Comparison of ENCODE assay signal across 22 mouse cellular contexts in the genomic region with DNA sequence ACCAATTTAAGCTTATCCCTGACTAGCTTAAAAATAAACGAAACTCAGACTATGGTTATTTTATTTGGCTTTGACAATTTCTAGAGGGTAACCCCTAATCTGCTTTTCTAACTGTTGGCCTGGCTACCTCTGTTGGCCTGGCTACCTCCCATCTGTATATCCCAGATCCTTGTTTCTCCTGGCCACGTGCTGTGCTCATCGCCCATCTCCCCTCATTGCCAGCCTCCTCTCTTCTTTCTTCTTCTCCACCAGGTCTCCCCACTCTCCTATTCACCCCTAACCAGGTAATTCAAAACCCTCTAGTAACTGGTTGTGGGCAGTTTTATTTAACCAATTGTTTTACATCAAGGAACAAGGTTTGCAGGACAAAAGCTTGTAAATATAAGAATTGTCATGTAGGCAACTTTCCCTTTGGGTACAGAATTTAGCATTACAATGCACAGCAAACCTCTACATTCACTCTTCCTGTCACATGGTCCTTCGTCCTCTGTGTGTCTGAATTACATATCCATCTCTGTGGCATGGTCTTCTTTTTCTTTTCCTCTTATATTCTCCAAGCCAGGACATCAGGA. TPM values are rescaled to one million over a fixed set of nuclear protein-coding genes. Genes with fewer than 3 reads are reported as not detected.
DNase-seq lines count a peak whose midpoint lies in the region; ATAC-seq and TF ChIP-seq lines count a peak whose summit lies in the region.
"Had no signal": no experiment of that assay in that cellular context is flagged by ENCODE, and none has a peak within 500 bp of the region (broad histone marks: within the 10 kb centered on the region; RNA-seq: fewer than 3 reads in every experiment).

No protein-coding gene starts in this region.

- H3K27me3 ChIP-seq in ES-Bruce4 (ENCODE audit: control insufficient read depth, insufficient read depth, low read length, poor library complexity, severe bottlenecking) = no peaks in the 10 kb centered on the region
- no peaks in the 10 kb centered on the region for H3K27me3 ChIP-seq in liver, postnatal 0 days (ENCODE audit: insufficient read depth, low read length)
- H3K27me3 ChIP-seq: embryonic facial prominence, embryonic 13.5 days; embryonic facial prominence, embryonic 15.5 days; forebrain, embryonic 13.5 days; forebrain, embryonic 15.5 days had no signal

- H3K9ac ChIP-seq in ES-Bruce4 (ENCODE audit: low read depth, poor library complexity, severe bottlenecking) = peak overlapping the region; percentile 70
- H3K9ac ChIP-seq in liver, postnatal 0 days (replicated peaks) = no peak overlapping the region
- H3K9ac ChIP-seq: embryonic facial prominence, embryonic 13.5 days; embryonic facial prominence, embryonic 15.5 days; forebrain, embryonic 13.5 days; forebrain, embryonic 15.5 days; forebrain, postnatal 0 days had no signal

- H3K4me2 ChIP-seq in liver, postnatal 0 days (ENCODE audit: low read depth, low read length) = no peak overlapping the region
- H3K4me2 ChIP-seq: embryonic facial prominence, embryonic 13.5 days; embryonic facial prominence, embryonic 15.5 days; forebrain, embryonic 13.5 days; forebrain, embryonic 15.5 days had no signal

- WGBS in liver, postnatal 0 days (ENCODE audit: insufficient replicate concordance) = 83% methylated on average over 4 of the region's 4 CpGs

- no peaks in the 10 kb centered on the region for H3K9me3 ChIP-seq in ES-Bruce4 (replicated peaks; ENCODE audit: control insufficient read depth, insufficient read depth, low read length, poor library complexity, severe bottlenecking)
- H3K9me3 ChIP-seq in liver, postnatal 0 days (ENCODE audit: low read length) = no peaks in the 10 kb centered on the region
- H3K9me3 ChIP-seq: embryonic facial prominence, embryonic 13.5 days; embryonic facial prominence, embryonic 15.5 days; forebrain, embryonic 13.5 days; forebrain, embryonic 15.5 days; G1E had no signal

- TF ChIP-seq POLR2A in ES-Bruce4 (IDR thresholded peaks at IDR 0.05; ENCODE audit: insufficient read depth, low read length) = no peak

- H3K36me3 ChIP-seq in ES-Bruce4 (ENCODE audit: control insufficient read depth, insufficient read depth, low read length, poor library complexity, severe bottlenecking) = no peaks in the 10 kb centered on the region
- no peaks in the 10 kb centered on the region for H3K36me3 ChIP-seq in liver, postnatal 0 days (replicated peaks; ENCODE audit: insufficient read depth, low read length)
- H3K36me3 ChIP-seq: embryonic facial prominence, embryonic 13.5 days; embryonic facial prominence, embryonic 15.5 days; forebrain, embryonic 15.5 days; G1E had no signal

- TF ChIP-seq CTCF in ES-Bruce4 (IDR thresholded peaks at IDR 0.05; ENCODE audit: low read depth, low read length) = no peak
- no peak for TF ChIP-seq CTCF in liver, postnatal 0 days (IDR thresholded peaks at IDR 0.05; ENCODE audit: low read depth)

- H3K4me1 ChIP-seq in ES-Bruce4 (ENCODE audit: control insufficient read depth, insufficient read depth, low read length) = peaks cover 2% of the 10 kb centered on the region
- peaks cover 2% of the 10 kb centered on the region; the same call in 1 of the 2 replicates for H3K4me1 ChIP-seq in liver, postnatal 0 days (ENCODE audit: insufficient read depth)

- no peak overlapping the region for H3K4me3 ChIP-seq in ES-Bruce4 (ENCODE audit: low read depth, low read length)
- no peak overlapping the region for H3K4me3 ChIP-seq in liver, postnatal 0 days (ENCODE audit: low read depth, low read length)
- H3K4me3 ChIP-seq: embryonic facial prominence, embryonic 13.5 days; embryonic facial prominence, embryonic 15.5 days; erythroblast, embryonic 14.5 days; forebrain, embryonic 13.5 days; forebrain, embryonic 15.5 days had no signal

- DNase-seq in ES-CJ7 (ENCODE audit: low read depth, low spot score) = peak; percentile 97
- DNase-seq in R1 (ENCODE audit: low read depth, low spot score) = peak; percentile 98
- no peak for DNase-seq in MN1 (ENCODE audit: low spot score)
- DNase-seq in liver, postnatal 0 days = no peak
- DNase-seq in spleen, adult 18-20 months = no peak
- DNase-seq: adrenal gland, adult 2 months; adrenal gland, postnatal 10 days; adrenal gland, postnatal 25 days; cerebellum, adult 11-12 months; cerebellum, adult 2 months; cerebellum, adult 9-11 months; cerebellum, postnatal 14 days; cerebellum, postnatal 36 days; embryo, embryonic 11 days; forebrain, postnatal 0 days had no signal

- ATAC-seq in liver, postnatal 0 days = no peak
- ATAC-seq: forebrain, embryonic 13.5 days; forebrain, embryonic 15.5 days; forebrain, postnatal 0 days had no signal

- peak; percentile 90 for TF ChIP-seq EP300 in ES-Bruce4 (IDR thresholded peaks at IDR 0.05; ENCODE audit: insufficient read depth, low read depth, low read length)
- no peak for TF ChIP-seq EP300 in liver, postnatal 0 days (IDR thresholded peaks at IDR 0.05; ENCODE audit: low read depth)

- H3K27ac ChIP-seq in ES-Bruce4 (ENCODE audit: insufficient read depth, low read length) = peak overlapping the region; percentile 98
- no peak overlapping the region for H3K27ac ChIP-seq in liver, postnatal 0 days (ENCODE audit: low read depth)
- H3K27ac ChIP-seq: embryonic facial prominence, embryonic 13.5 days; embryonic facial prominence, embryonic 15.5 days; forebrain, embryonic 13.5 days; forebrain, embryonic 15.5 days had no signal

RNA-seq across cellular contexts. Expression of a gene that starts 5.1 kb away (rescaled TPM):
- 15.9 and 25.9 TPM in 2 replicates for polyA plus RNA-seq in ES-Bruce4 (2011; ENCODE audit: insufficient read depth, insufficient read length, low read depth, missing spikeins)
- polyA plus RNA-seq in liver, postnatal 0 days (2015; fragmentation: Nextera tagmentation; extraction: Ambion mirVana) = 5.5 and 6.2 TPM in 2 replicates

RNA-seq across cellular contexts. Expression of a gene that starts 22.3 kb away (rescaled TPM):
- 0.44 TPM in 1 of 2 replicates, not detected in the other for polyA plus RNA-seq in ES-Bruce4 (2011; ENCODE audit: insufficient read depth, insufficient read length, low read depth, missing spikeins)
- polyA plus RNA-seq in liver, postnatal 0 days (2015; fragmentation: Nextera tagmentation; extraction: Ambion mirVana) = not detected in 2 replicates
- polyA plus RNA-seq: adrenal gland, adult 2 months; cerebellum, adult 2 months; erythroblast, embryonic 14.5 days; G1E had no signal

Comparison
In these comparisons a context has a peak if more than half of its experiments do, and no peak if none do; other contexts are left out.
1. DNase-seq: peak in ES-CJ7 (single experiment) and R1 (single experiment); none in MN1 (single experiment), liver, postnatal 0 days (single experiment) and spleen, adult 18-20 months (0 of 2).